Mouse (Mus musculus) embryonic facial prominence, embryonic 12.5 days (tissue): Measurements from ENCODE around the gene Cdc14b. TPM values are rescaled to one million over a fixed set of nuclear protein-coding genes. Genes with fewer than 3 reads are reported as not detected.
A peak's percentile ranks its signal among the peaks of the same experiment; 100 is the strongest.

Experiments
- ATAC-seq: fragments of 200-750 bp; cut with Nextera tagmentation; 2 replicates; pipeline ENCODE4 v1.8.0; 2017; ENCODE audit not compliant: insufficient number of reproducible peaks, insufficient read depth, low FRiP score, low TSS enrichment
- H3K27ac ChIP-seq: fragments of 300-500 bp; sonication (generic); 2 replicates; pipeline ENCODE4 v1.5.1; 2016; ENCODE audit warnings: mild to moderate bottlenecking
- H3K27me3 ChIP-seq: fragments of 300-500 bp; sonication (generic); 2 replicates; pipeline ENCODE4 v1.6.1; 2016; ENCODE audit warnings: mild to moderate bottlenecking, moderate library complexity
- H3K36me3 ChIP-seq: fragments of 300-500 bp; sonication (generic); 2 replicates; pipeline ENCODE4 v1.6.1; 2016; ENCODE audit warnings: mild to moderate bottlenecking
- H3K4me1 ChIP-seq: fragments of 300-500 bp; sonication (generic); 2 replicates; pipeline ENCODE4 v1.6.1; 2016
- H3K4me2 ChIP-seq: fragments of 300-500 bp; sonication (generic); replicated peaks from 2 replicates; pipeline ENCODE4 v1.6.1; 2016; ENCODE audit warnings: mild to moderate bottlenecking, moderate library complexity
- H3K4me3 ChIP-seq: fragments of 300-500 bp; sonication (generic); 2 replicates; pipeline ENCODE4 v1.5.1; 2016; ENCODE audit warnings: mild to moderate bottlenecking
- H3K9ac ChIP-seq: fragments of 300-500 bp; sonication (generic); 2 replicates; pipeline ENCODE4 v1.6.1; 2016; ENCODE audit warnings: mild to moderate bottlenecking, moderate library complexity
- H3K9me3 ChIP-seq: fragments of 300-500 bp; sonication (generic); 2 replicates; pipeline ENCODE4 v1.6.1; 2016; ENCODE audit warnings: mild to moderate bottlenecking, moderate library complexity
- WGBS: fragments of 180-500 bp; shearing (Covaris S2); methylation state at CpG from one replicate; pipeline ENCODE4 v1.1.7; 2016; 5-methylcytosine and 5-hydroxymethylcytosine counted together
- polyA plus RNA-seq: library from polyadenylated mRNA; unstranded; fragments of >200 nt; fragmentation: Nextera tagmentation; extraction: Ambion mirVana; gene quantifications from 2 replicates; pipeline ENCODE4 v1.2.1, GENCODE M21; 2016

The Cdc14b gene
- polyA plus RNA-seq, result 26.3 and 27.8 TPM in 2 replicates

DNA sequence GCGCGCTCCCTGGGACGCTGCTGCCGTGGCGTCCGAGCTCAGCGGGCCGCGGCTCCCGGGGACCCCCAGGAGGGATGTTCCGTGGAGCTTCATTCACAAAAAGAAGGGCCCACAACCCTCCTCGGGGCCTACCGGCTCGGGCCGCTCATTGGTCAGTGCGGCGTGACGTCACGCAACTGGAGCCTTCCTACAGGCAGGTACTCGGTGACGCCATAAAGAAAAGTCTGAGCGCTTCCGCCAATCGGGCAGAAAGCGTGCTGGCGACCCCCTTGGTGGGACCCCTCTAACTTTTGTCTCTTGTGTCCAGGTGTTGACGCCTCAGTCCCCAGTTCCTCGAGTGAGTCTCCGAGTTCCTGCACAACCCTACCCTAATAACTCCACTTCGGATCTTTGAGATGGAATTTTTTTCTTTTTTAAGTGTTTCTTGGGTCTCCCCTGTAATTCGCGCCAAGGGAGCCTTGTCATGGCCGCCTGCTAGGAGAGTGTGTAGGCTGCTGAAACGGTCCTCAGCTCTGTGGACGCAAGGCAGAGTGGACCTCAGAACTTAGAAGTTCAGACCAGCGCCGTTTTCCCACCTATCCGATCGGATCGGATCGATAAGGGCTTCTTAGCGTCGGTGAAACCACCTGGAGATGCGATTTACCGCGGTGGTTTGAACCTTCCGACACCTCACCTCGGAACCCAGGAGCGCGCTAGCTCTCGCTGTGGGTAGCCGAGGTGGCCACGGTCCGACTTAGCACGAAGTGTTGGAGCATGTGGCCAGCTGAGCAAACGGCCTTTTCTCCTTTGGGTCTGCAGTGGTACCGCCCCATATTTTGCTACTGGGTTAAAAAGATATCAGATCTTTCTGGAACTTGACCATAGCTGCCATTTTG is at the start of gene Cdc14b:
TSS of gene Cdc14b (minus strand) at position 412 of the 875 bp plus-strand sequence.
- no peaks in the 10 kb centered on the region for H3K9me3 ChIP-seq
- H3K27ac ChIP-seq, result no peak within 1 kb of the TSS
- under 1% methylated on average over 57 of the region's 57 CpGs for WGBS
- peak within 1 kb of the TSS; percentile 81 for H3K4me3 ChIP-seq
- no peaks in the 10 kb centered on the region for H3K4me1 ChIP-seq
- no peaks in the 10 kb centered on the region for H3K36me3 ChIP-seq
- no peaks in the 10 kb centered on the region for H3K27me3 ChIP-seq
- peak within 1 kb of the TSS; percentile 73 for H3K9ac ChIP-seq
- peak; percentile 95 for ATAC-seq
- H3K4me2 ChIP-seq, result peak within 1 kb of the TSS; percentile 98

DNA sequence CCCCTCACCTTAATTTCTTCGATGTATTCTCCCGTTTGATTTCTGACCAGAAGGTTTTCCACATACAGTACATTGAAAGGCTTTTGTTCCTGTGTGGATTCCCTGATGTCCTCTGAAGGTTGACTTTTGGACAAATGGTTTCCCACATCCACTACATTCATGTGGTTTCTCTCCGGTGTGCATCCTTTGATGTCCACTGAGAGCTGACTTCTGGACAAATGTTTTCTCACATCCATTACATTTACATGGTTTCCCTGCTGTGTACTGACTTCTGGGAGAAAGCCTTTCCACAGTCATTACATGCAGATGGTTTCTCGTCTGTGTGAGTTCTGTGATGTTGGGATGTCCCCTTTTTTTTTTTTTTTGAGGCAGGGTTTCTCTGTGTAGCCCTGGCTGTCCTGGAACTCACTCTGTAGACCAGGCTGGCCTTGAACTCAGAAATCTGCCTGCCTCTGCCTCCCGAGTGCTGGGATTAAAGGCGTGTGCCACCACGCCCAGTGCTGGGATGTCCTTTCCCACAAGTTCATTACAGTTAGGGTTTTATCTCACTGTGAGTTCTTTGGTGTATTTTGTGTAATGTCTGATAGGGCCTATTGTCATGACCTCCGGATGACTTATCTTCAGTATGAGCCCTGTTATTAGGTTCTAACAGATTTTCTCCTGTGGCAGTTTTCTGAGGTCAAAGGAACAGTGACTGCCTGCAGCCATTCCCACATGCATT is 47.6 kb upstream of the Cdc14b start:
- H3K27me3 ChIP-seq, result no peaks in the 10 kb centered on the region
- no peaks in the 10 kb centered on the region for H3K36me3 ChIP-seq
- no peak overlapping the region for H3K4me3 ChIP-seq
- no peak overlapping the region for H3K27ac ChIP-seq
- no peaks in the 10 kb centered on the region for H3K4me1 ChIP-seq
- WGBS, result 85% methylated on average over 8 of the region's 8 CpGs
- H3K9ac ChIP-seq, result no peak overlapping the region
- no peak overlapping the region for H3K4me2 ChIP-seq
- no peak for ATAC-seq
- no peaks in the 10 kb centered on the region for H3K9me3 ChIP-seq

GRCm38 (mm10) chr13:64320334-64320733 is 45.2 kb upstream of the Cdc14b start:
- Histone ChIP-seq H3K9ac (no peak overlapping the region), H3K4me3 (no peak overlapping the region), H3K4me1 (no peaks in the 10 kb centered on the region), H3K27ac (no peak overlapping the region), H3K4me2 (no peak overlapping the region), H3K36me3 (no peaks in the 10 kb centered on the region), H3K9me3 (no peaks in the 10 kb centered on the region), H3K27me3 (no peaks in the 10 kb centered on the region)
- WGBS, result 80% methylated on average over 8 of the region's 8 CpGs
- no peak for ATAC-seq

- Histone ChIP-seq H3K9me3 (no peaks in the 10 kb centered on the region), H3K27ac (no peak overlapping the region), H3K4me3 (no peak overlapping the region), H3K27me3 (no peaks in the 10 kb centered on the region), H3K36me3 (no peaks in the 10 kb centered on the region), H3K4me1 (no peaks in the 10 kb centered on the region), H3K9ac (no peak overlapping the region), H3K4me2 (no peak overlapping the region)
- ATAC-seq, result no peak
These were observed 44.7 kb upstream of the Cdc14b start for GRCm38 (mm10) chr13:64319782-64320181.

GRCm38 (mm10) chr13:64318355-64318754 is 43.3 kb upstream of the Cdc14b start:
- ATAC-seq, result no peak
- no peak overlapping the region for H3K4me3 ChIP-seq
- 83% methylated on average over 2 of the region's 2 CpGs for WGBS
- no peaks in the 10 kb centered on the region for H3K9me3 ChIP-seq
- H3K36me3 ChIP-seq, result no peaks in the 10 kb centered on the region
- H3K9ac ChIP-seq, result no peak overlapping the region
- no peak overlapping the region for H3K4me2 ChIP-seq
- H3K4me1 ChIP-seq, result no peaks in the 10 kb centered on the region
- no peaks in the 10 kb centered on the region for H3K27me3 ChIP-seq
- no peak overlapping the region for H3K27ac ChIP-seq

- Histone ChIP-seq H3K4me3 (no peak overlapping the region), H3K9ac (no peak overlapping the region), H3K9me3 (no peaks in the 10 kb centered on the region), H3K27me3 (no peaks in the 10 kb centered on the region), H3K4me2 (no peak overlapping the region), H3K36me3 (no peaks in the 10 kb centered on the region), H3K4me1 (peaks cover 4% of the 10 kb centered on the region; the same call in 1 of the 2 replicates), H3K27ac (no peak overlapping the region)
- WGBS, result 0% methylated on average over 3 of the region's 3 CpGs
- ATAC-seq, result no peak
These were observed 40.5 kb upstream of the Cdc14b start for GRCm38 (mm10) chr13:64315483-64316050.

DNA sequence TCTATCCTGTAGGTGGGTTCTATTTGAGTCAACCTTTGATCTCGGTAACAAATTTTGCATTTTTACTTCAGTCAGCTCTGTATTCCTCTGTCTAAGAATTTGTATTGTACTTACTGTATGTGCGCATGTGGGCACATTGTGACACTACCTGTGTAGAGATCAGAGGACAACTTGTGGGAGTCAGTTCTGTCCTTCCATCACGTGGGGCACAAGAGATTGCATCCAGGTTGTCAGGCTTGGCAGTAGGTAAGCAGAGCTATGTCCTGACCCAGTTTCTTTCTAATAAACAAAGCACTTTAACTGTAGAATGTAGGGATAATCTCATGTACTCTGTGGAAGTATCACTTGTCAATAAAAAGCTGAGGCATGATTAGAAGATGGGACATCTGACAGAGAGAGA is 39.0 kb upstream of the Cdc14b start:
- Histone ChIP-seq H3K9ac (no peak overlapping the region), H3K4me2 (no peak overlapping the region), H3K27me3 (no peaks in the 10 kb centered on the region), H3K27ac (no peak overlapping the region), H3K36me3 (no peaks in the 10 kb centered on the region), H3K9me3 (no peaks in the 10 kb centered on the region), H3K4me3 (no peak overlapping the region), H3K4me1 (peaks cover 4% of the 10 kb centered on the region; the same call in 1 of the 2 replicates)
- WGBS, result 72% methylated on average over 3 of the region's 3 CpGs
- ATAC-seq, result no peak

GRCm38 (mm10) chr13:64312916-64313289 is 37.8 kb upstream of the Cdc14b start:
- Histone ChIP-seq H3K36me3 (no peaks in the 10 kb centered on the region), H3K4me1 (peaks cover 4% of the 10 kb centered on the region; the same call in 1 of the 2 replicates), H3K4me3 (peak overlapping the region; percentile 72), H3K27me3 (no peaks in the 10 kb centered on the region), H3K9me3 (no peaks in the 10 kb centered on the region), H3K4me2 (peak overlapping the region; percentile 49), H3K27ac (no peak overlapping the region), H3K9ac (no peak overlapping the region)
- peak; percentile 54; the same call in 1 of the 2 replicates for ATAC-seq
- WGBS, result 0% methylated on average over 2 of the region's 2 CpGs

- peak; percentile 87 for ATAC-seq
- WGBS, result under 1% methylated on average over 70 of the region's 74 CpGs
- peak within 1 kb of the TSS; percentile 82 for H3K27ac ChIP-seq
- peak within 1 kb of the TSS; percentile 72 for H3K4me3 ChIP-seq
- no peaks in the 10 kb centered on the region for H3K36me3 ChIP-seq
- peaks cover 4% of the 10 kb centered on the region; the same call in 1 of the 2 replicates for H3K4me1 ChIP-seq
- peak within 1 kb of the TSS; percentile 49 for H3K4me2 ChIP-seq
- no peaks in the 10 kb centered on the region for H3K9me3 ChIP-seq
- H3K27me3 ChIP-seq, result no peaks in the 10 kb centered on the region
- H3K9ac ChIP-seq, result peak within 1 kb of the TSS; percentile 63
These were observed 37.2 kb upstream of the Cdc14b start, which contains the start of gene Aaed1 for GRCm38 (mm10) chr13:64312024-64312915. Gene Aaed1 (minus strand): TSS chr13:64312710.

DNA sequence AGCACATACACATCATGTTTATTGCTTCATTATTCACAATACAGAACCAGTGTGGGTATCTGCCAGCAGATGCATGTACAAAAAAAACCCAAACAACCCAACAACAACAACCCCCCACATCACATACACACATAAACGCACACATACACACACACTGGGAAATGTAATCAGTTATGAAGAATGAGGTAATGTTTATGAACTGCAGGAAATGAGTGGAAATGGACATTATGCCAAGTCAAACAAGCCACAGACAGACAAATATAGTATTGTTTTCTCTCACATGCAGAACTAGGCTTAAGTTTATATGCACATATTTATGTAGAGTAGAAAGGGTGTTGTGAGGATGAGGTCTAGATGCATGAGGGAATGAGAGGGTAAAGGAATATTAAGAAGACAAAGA is 36.2 kb upstream of the Cdc14b start:
- Histone ChIP-seq H3K9me3 (no peaks in the 10 kb centered on the region), H3K4me2 (peak overlapping the region; percentile 49), H3K27me3 (no peaks in the 10 kb centered on the region), H3K27ac (no peak overlapping the region), H3K9ac (no peak overlapping the region), H3K4me3 (0 out of 2 replicates have a peak overlapping the region, but pooled peaks have one; percentile 72), H3K36me3 (no peaks in the 10 kb centered on the region), H3K4me1 (peaks cover 4% of the 10 kb centered on the region; the same call in 1 of the 2 replicates)
- no peak for ATAC-seq
- 83% methylated on average over 1 of the region's 1 CpGs for WGBS

DNA sequence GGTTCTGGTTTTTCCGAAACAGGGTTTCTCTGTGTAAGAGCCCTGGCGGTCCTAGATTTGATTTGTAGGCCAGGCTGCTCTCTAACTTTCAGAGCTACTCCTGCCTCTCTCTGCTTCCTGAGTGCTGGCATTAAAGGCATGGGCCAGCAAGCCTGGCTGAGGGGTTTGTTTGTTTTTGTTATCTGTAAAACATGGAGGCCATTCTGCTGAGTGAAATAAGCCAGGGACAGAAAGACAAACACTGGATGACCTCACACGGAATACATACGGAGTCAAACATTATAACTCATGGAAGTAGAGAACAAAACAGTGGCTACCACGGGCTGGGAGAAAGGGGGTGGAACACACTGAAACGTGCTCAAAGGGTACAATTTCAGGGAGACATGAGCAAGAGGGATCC is 35.5 kb upstream of the Cdc14b start:
- Histone ChIP-seq H3K4me3 (no peak overlapping the region), H3K27ac (no peak overlapping the region), H3K4me1 (peaks cover 4% of the 10 kb centered on the region; the same call in 1 of the 2 replicates), H3K27me3 (no peaks in the 10 kb centered on the region), H3K9me3 (no peaks in the 10 kb centered on the region), H3K4me2 (no peak overlapping the region), H3K36me3 (no peaks in the 10 kb centered on the region), H3K9ac (no peak overlapping the region)
- WGBS, result 70% methylated on average over 6 of the region's 6 CpGs
- ATAC-seq, result no peak
